Mouse (Mus musculus) kidney, postnatal 14 days (tissue): ENCODE measurements around the gene Peg10.

ENCODE experiments used
- DNase-seq: peaks from one replicate; pipeline ENCODE4 v3.0.0; 2022; ENCODE audit warnings: mixed read lengths

Peg10 gene

DNA sequence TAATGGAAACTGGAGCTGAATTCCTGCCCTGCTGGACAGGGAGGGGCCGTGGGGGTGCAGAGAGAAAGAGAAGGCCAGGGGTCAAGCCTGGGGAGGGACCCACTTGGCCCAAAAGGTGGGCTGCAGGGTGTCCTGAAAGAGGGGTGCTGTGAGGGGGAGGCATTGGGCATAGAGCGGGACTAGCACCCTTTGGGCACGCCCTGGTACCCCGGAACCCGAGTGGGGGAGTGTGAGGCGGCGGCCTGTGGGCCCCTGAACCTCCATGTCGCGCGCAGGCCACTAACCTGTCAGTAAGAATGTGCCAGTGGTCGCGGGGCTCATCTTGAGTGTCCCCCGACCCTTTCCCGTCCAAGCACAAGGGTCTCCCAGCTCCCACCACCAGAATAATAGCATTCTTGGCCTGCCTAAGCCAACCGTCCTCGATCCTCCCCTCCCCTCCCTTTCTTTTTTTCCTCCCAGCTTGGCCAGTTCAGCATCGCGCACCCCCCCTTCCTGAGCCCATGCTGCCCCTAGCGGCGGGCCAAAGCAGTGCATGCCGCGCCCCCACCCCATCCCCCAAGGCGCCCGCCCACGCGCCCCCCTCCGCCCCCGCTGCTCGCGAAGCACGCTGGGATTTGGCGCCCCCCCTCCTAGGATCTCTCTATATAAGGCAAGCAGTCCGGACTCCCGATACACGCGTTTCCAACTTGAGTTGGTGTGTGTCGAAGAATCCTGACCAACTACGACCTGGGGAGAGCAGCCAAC, at the start of gene Peg10, which contains the start of gene Sgce:
Peg10 (plus strand) TSS at position 611 of the 744 bp plus-strand sequence.
Sgce (minus strand) TSS at position 512 of the 744 bp plus-strand sequence.
- DNase-seq, result peak; percentile 76

- no peak for DNase-seq
Measured at GRCm38 (mm10) chr6:4701641-4702040, 45.5 kb upstream of the Peg10 start.

DNA sequence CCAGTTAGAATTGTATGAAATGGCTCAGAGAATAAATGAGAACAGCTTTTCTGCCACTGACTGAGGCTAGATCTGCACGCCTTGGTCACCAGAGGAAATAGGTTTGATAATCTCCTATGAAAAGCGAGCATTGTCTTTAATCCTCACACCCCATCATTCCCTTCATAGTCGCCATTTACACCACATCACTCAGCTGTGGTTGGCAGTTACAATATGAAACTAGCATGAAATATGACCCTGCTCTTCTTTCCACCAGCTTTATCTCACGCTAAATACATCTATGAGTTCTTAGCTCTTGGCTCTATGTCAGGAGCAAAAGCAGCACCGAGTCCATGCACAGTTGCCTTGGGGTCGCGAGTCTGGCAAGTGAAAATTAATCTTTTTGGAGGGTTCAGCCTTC, 43.2 kb upstream of the Peg10 start:
- DNase-seq, result no peak

DNA sequence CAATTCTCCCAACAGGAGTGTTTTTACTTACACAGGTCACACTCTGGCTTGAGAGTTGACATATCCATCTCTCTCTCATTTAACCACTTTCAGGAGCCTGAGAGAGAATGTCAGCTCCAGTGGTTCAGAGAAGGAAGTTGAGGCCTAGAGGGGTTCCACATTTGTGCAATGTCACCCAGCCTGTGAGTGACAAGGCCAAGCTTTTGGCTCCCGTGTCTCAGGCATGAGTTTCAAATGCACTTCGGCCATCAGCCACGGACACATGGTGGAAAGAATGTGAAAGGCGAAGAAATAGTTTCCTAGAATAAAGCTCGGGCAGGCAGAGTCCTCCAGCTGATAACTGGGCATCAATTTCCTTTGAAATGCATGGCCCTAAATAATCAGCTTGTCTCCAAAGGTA, 40.7 kb upstream of the Peg10 start:
- DNase-seq, result no peak

GRCm38 (mm10) chr6:4708971-4709370, 38.1 kb upstream of the Peg10 start:
- DNase-seq, result no peak

GRCm38 (mm10) chr6:4716171-4716570, 30.9 kb upstream of the Peg10 start:
- no peak for DNase-seq

GRCm38 (mm10) chr6:4717344-4717743, 29.8 kb upstream of the Peg10 start:
- no peak for DNase-seq

DNA sequence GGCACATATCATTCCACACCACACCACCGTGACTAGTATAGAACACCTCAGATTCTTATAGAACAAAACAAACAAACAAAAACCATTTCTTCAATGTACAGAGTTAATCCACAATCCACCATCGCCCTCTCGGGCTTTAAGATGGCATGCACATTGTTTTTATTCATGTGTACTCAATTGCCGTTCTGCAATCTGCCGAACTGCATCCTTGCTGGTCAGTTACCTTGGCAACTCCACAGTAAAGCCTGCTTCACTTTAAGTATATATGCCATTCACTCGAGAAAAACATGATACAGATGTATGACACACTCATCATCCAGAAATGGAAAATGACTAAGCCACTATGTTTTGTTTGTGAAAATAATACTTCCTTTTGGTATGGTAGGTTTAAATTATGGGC, 25.0 kb upstream of the Peg10 start:
- no peak for DNase-seq

DNA sequence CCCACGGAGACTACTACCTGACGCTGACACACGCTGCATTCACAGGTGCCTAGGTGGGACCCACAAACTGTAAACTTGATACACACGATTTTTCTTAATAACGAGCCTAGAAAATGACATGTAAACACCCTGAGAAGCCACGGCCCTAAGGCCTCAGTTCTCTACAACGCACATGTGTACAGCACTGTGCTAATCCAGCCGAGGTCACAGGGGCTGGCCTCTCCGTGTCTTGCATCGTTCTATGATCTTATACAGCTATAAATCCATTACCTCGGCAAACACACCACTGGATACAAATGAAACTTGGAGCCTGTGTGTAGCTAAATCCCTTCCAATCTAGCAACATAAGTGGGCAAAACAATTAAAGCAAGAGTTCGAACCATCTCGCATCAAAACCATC, 24.4 kb upstream of the Peg10 start:
- DNase-seq, result no peak

DNA sequence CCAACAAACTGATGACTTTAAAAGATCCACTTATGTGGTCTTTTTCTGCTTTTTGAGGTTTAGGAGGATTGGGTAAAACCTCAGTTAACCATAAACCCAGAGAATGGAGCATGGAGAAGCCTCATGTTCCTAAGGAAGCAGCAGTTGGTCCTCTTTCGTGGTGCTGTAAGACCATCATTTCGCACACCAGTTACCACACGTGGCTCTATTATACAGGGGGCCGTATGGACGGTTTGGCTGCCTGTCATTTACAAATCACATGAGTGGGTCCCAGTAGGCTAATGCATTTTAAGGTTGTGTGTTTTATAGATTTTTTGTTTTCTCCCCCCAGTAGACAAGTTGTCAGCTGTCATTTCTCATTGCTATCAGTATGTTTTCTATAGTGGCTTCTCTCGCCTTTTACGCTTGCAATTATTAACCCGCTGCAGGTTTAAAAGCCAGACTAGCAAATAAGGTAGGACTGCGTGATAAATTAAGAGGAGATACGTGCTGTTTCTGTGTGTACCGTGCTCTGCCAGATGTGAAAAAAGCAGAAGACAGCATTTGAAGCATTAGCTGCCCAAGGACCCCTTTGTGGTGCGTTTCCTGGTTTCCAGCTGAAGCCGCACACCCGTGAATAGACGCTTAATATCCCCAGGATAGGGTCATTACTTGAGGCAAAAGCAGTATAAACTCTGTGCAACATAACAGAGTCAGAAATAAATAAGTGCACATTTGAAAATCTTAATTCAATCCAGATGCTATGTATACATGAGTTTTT, 22.9 kb upstream of the Peg10 start:
- no peak for DNase-seq

DNA sequence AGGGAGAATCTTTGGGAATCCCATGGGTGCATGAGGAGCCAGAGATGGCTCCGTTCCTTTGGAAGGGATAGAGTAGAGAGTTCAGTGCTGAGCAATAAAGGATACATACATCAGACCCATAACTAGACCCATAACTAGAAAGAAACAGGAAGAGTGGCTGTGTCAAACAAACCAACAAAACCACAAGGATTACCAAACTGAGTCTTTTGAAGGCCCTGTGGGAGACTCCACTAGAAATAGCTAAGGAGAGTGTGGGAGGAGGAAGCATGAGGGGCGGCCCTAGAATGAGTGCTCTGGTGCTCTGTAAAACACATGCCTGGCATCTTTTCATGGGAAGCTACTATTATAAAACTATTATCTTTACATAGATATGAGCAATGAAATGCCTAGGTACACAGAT, 18.8 kb upstream of the Peg10 start:
- DNase-seq, result no peak

DNA sequence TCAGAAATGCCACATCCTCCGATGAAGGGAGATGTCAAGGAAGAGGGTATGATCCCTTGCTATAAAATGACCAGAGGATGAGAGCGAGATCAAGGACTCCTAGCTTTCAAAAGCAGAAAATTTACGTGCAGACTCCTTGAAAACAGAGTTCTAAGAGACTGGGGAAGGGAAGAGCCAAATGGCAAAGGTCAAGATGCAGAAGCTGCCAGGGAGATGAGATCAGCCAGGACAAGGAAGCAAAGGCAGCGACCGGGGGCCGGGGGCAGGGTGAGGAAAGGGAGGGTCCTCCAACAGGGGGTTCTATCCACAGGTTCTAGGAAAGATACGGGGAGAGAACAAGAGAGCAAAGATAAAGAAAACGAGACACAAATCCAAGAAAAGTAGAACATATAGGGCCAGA, 15.4 kb upstream of the Peg10 start:
- no peak for DNase-seq

- no peak for DNase-seq
Measured at GRCm38 (mm10) chr6:4733208-4733607, 13.9 kb upstream of the Peg10 start.

DNA sequence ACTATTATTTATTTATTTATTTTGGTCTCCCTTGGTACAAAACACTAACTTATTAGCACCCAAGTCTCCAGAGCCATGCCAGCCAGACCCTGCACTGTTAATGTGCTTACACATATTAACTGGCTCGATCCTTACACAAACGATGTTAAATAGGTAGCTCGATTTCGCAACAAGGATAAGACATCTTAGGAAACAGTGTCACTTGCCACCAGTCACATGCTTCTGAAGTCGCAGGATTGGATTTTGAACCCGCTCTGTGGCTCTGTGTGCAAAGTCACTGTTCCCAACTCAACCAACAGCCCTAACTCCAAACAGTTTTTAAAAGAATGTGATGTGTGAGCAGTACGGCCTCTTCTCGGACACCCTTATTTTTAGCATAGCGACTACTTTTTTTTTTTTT, 10.7 kb upstream of the Peg10 start:
- DNase-seq, result no peak

GRCm38 (mm10) chr6:4738034-4738629, 9.0 kb upstream of the Peg10 start:
- no peak for DNase-seq

- no peak for DNase-seq
Measured at GRCm38 (mm10) chr6:4738717-4739116, 8.4 kb upstream of the Peg10 start.

DNA sequence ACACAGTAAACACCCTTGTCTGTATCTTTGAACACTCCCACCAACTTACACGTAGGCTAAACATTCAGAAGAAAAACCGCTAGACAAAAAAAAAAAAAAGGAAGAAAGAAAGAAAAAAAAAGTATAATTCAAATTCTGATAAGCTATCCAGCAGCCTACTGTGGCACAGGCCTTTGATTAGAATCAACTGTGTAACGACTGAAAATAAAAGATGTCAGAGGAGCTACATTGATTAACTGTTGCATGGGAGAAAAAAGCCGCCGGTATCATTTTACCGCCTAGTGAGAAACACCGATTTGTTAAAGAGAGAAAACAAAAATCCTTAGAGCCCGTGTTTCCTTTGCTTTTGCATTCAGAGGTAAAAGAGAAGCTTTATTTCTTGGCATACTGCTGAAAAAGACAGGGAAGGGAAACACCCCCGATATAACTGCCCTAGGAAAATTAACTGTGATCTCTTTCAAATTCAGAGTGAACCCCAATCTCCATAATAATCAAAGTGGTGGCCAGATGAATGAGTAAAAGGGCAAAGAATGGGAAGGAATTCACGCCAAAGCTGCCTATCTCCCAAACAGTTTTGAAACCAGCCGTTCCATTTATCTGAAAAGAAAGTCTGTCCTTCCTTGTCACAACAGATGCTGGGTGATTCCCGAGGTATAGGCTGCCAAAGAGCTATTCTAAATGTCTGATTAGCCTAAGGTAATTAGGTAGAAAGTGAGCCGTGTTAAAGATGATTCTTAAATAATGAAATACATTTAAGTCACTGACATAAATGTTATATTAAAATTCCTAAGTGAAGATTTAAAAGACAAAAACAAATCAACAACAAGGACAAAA, 7.4 kb upstream of the Peg10 start:
- no peak for DNase-seq

DNA sequence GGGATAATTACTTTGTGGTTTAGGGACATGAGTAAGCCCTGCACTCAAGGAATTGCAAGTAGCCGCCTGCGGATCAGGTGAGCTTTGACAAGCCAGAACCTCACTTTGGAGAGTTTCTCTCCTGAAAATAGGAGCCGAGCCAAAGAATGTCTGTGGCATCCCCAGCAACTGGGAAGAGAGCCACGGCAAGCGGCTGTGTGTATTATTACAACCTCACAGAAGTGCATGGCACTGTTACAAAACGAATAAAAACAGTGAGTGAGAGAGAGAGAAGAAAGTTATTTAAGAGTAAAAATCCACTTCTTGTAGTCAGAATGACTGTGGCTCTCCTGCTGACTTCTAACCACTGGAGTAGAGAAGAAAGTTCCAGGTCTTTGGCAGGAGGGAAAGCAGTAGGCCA, 6.6 kb upstream of the Peg10 start:
- DNase-seq, result peak; percentile 12

DNA sequence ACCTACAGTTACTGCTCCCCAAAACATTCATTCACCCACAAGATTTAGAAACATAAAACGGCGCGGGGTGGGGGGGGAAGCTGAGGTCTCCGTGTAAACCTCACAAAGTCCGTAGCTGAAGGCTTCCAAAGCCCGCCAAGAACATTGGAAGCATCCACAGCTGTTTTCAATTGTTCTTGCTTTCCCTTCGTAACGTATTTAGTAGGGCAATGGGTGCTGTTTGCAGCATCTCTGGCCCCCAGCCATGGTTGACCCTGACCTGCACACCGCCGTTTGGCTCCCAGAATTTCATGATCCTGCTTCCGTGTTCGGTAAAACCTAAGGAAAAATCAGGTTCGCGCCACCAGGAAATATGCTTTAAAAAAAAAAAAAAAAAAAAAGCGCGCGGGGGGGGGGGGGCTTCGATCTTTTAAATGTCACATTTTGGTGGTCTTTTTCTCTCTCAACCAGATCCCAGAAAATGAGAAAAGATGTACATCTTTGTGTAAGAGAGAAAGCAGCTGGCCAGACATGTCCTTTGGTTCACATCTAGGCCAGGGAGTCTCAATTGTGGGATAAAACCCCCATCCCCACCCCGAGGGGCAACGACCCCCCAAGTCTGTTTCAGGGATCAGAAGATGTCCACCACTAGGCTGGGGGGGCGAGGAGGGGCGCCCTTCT, 940 bp upstream of the Peg10 start:
- no peak for DNase-seq

DNA sequence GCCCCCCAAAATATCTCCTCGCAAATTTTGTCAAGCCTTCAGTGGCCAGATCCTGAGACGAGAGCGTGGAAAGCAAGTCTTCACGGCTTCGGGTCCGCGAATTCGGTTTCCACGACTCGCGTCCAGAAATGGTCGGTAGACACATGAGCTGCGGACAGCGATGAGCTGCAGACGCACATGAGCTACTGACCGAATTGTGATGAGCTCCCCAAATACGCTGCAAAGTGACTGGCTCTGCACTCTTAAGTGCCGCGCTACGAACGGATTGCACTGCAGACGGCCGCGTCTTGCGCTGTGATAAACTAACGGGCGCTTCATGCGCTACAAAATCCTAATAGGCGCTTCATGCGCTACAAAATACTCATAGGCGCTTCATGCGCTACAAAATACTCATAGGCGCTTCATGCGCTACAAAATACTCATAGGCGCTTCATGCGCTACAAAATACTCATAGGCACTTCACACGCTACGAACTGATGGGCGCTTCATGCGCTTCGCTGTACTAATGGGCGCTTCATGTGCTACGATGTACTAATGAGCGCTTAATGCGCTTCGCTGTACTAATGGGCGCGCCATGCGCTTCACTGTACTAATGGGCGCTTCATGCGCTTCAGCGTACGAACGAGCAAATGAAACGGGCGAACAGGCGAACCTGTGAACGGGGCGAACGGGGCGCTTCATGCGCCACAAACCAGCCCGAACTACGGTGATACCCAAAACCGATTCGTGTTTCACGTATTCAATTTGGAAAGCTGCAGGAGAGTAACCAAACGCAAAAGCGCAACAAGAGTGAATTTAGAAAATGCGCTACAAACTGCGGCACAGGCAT, 785 bp downstream of the Peg10 start:
- DNase-seq, result peak; percentile 24

DNA sequence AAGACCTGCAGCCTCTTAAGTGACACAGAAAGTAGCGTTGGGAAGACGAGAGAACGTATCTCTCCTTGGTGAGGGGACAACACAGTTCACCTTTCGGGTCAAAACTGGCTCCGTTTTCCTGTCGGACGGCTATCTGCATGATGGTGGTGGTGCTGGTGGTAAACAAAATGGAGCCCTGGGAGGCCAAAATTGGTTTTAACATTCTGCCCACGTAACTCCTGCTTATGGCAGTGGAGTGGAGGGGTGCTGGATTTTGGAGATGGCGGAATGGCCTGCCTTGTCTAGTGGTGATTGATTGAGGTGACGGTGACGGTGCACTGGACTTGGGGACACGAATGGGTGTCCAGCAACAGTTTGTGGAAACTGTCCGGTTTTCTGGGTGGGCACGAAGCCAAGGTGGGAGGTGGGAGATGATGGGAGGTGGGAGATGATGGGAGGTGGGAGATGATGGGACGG, 1.4 kb downstream of the Peg10 start:
- no peak for DNase-seq
